Mouse (Mus musculus) Muller cell, postnatal 12 days (primary cell): ENCODE measurements at regions not wholly inside any gene's neighbourhood (a gene's known extent, or its start where the extent isn't known, plus 50 kb on each side); places are given as distances from the start of the nearest gene placed in this dataset.
A peak's percentile ranks its signal among the peaks of the same experiment; 100 is the strongest.

Experiments
- DNase-seq: peaks from one replicate; pipeline ENCODE4 v3.0.0-alpha.2; 2015; ENCODE audit errors: inconsistent ontology term

GRCm38 (mm10) chr15:50005142-50005541 lies 3879.6 kb upstream of the Gm7489 start:
- no peak for DNase-seq

- no peak for DNase-seq
These were observed 3838.1 kb upstream of the Gm7489 start for GRCm38 (mm10) chr15:50046653-50047052.

GRCm38 (mm10) chr15:50053468-50053867 lies 3831.2 kb upstream of the Gm7489 start:
- DNase-seq: no peak

GRCm38 (mm10) chr15:50053892-50054291 lies 3830.8 kb upstream of the Gm7489 start:
- DNase-seq: no peak

GRCm38 (mm10) chr15:50078246-50078645 lies 3806.5 kb upstream of the Gm7489 start:
- no peak for DNase-seq

- no peak for DNase-seq
These were observed 3802.3 kb upstream of the Gm7489 start for GRCm38 (mm10) chr15:50082428-50082827.

- DNase-seq: no peak
These were observed 3782.0 kb upstream of the Gm7489 start for GRCm38 (mm10) chr15:50102596-50103277.

GRCm38 (mm10) chr15:50108913-50109312 lies 3775.8 kb upstream of the Gm7489 start:
- no peak for DNase-seq

- DNase-seq: no peak
These were observed 3730.8 kb upstream of the Gm7489 start for GRCm38 (mm10) chr15:50153863-50154262.

GRCm38 (mm10) chr15:50172276-50172772 lies 3712.4 kb upstream of the Gm7489 start:
- peak; percentile 33 for DNase-seq

- DNase-seq: no peak
These were observed 3701.5 kb upstream of the Gm7489 start for GRCm38 (mm10) chr15:50183185-50183584.
